Mouse (Mus musculus) liver, embryonic 13.5 days (tissue): Measurements from ENCODE around the gene Prss54. TPM values are rescaled to one million over a fixed set of nuclear protein-coding genes. Genes with fewer than 3 reads are reported as not detected.

Source experiments
- ATAC-seq: fragments of 200-750 bp; cut with Nextera tagmentation; 2 replicates; pipeline ENCODE4 v1.8.0; 2017; ENCODE audit warnings: low read depth, mild to moderate bottlenecking, moderate number of reproducible peaks, moderate library complexity
- DNase-seq: peaks from one replicate; pipeline ENCODE4 v3.0.0; 2022
- H3K27ac ChIP-seq: fragments of 300-500 bp; sonication (generic); 2 replicates; pipeline ENCODE4 v1.5.1; 2015; ENCODE audit warnings: moderate library complexity, mild to moderate bottlenecking, inconsistent platforms
- H3K27me3 ChIP-seq: fragments of 300-500 bp; sonication (generic); 2 replicates; pipeline ENCODE4 v1.6.1; 2015; ENCODE audit warnings: mild to moderate bottlenecking, inconsistent platforms
- H3K36me3 ChIP-seq: fragments of 300-500 bp; sonication (generic); 2 replicates; pipeline ENCODE4 v1.6.1; 2015; ENCODE audit warnings: mild to moderate bottlenecking, inconsistent platforms
- H3K4me1 ChIP-seq: fragments of 300-500 bp; sonication (generic); replicated peaks from 2 replicates; pipeline ENCODE4 v1.6.1; 2015; ENCODE audit warnings: inconsistent platforms
- H3K4me2 ChIP-seq: fragments of 300-500 bp; sonication (generic); 2 replicates; pipeline ENCODE4 v1.6.1; 2015; ENCODE audit warnings: inconsistent platforms, mild to moderate bottlenecking, moderate library complexity
- H3K4me3 ChIP-seq: fragments of 300-500 bp; sonication (generic); replicated peaks from 2 replicates; pipeline ENCODE4 v1.5.1; 2015; ENCODE audit warnings: mild to moderate bottlenecking, inconsistent platforms
- H3K9ac ChIP-seq: fragments of 300-500 bp; sonication (generic); 2 replicates; pipeline ENCODE4 v1.6.1; 2015; ENCODE audit warnings: mild to moderate bottlenecking, inconsistent platforms
- H3K9me3 ChIP-seq: fragments of 300-500 bp; sonication (generic); replicated peaks from 2 replicates; pipeline ENCODE4 v1.6.1; 2016; ENCODE audit warnings: inconsistent platforms
- WGBS: fragments of 180-500 bp; shearing (Covaris S2); methylation state at CpG from one replicate; pipeline ENCODE4 v1.1.7; 2015; ENCODE audit not compliant: insufficient replicate concordance; 5-methylcytosine and 5-hydroxymethylcytosine counted together
- polyA plus RNA-seq: library from polyadenylated mRNA; unstranded; fragments of >200 nt; fragmentation: Nextera tagmentation; extraction: Ambion mirVana; gene quantifications from 2 replicates; pipeline ENCODE4 v1.2.1, GENCODE M21; 2015

Prss54 gene
- polyA plus RNA-seq, 1 experiment from 2014 or later = not detected

- Histone ChIP-seq H3K9ac (no peak overlapping the region), H3K36me3 (no peaks in the 10 kb centered on the region), H3K4me2 (no peak overlapping the region), H3K9me3 (no peaks in the 10 kb centered on the region), H3K4me3 (no peak overlapping the region), H3K4me1 (no peaks in the 10 kb centered on the region), H3K27ac (no peak overlapping the region), H3K27me3 (peaks cover 2% of the 10 kb centered on the region; the same call in 1 of the 2 replicates)
- no peak for ATAC-seq
- WGBS = 74% methylated on average over 10 of the region's 10 CpGs
- DNase-seq = no peak
Measured at GRCm38 (mm10) chr8:95528194-95528593, 47.9 kb downstream of the Prss54 start.

- Histone ChIP-seq H3K27ac (no peak overlapping the region), H3K9me3 (no peaks in the 10 kb centered on the region), H3K36me3 (no peaks in the 10 kb centered on the region), H3K27me3 (no peaks in the 10 kb centered on the region; the same call in 1 of the 2 replicates), H3K4me2 (no peak overlapping the region), H3K4me1 (no peaks in the 10 kb centered on the region), H3K9ac (no peak overlapping the region), H3K4me3 (no peak overlapping the region)
- no peak for ATAC-seq
- 59% methylated on average over 4 of the region's 4 CpGs for WGBS
- no peak for DNase-seq
Measured at GRCm38 (mm10) chr8:95523991-95524390, 52.1 kb downstream of the Prss54 start.

GRCm38 (mm10) chr8:95516928-95517327 lies 59.2 kb downstream of the Prss54 start:
- no peaks in the 10 kb centered on the region for H3K27me3 ChIP-seq
- H3K4me2 ChIP-seq = no peak overlapping the region
- no peaks in the 10 kb centered on the region for H3K36me3 ChIP-seq
- ATAC-seq (no peak), DNase-seq (no peak)
- no peak overlapping the region for H3K4me3 ChIP-seq
- no peak overlapping the region for H3K27ac ChIP-seq
- H3K9me3 ChIP-seq = no peaks in the 10 kb centered on the region
- 62% methylated on average over 6 of the region's 6 CpGs for WGBS
- H3K4me1 ChIP-seq = no peaks in the 10 kb centered on the region
- H3K9ac ChIP-seq = no peak overlapping the region

GRCm38 (mm10) chr8:95513219-95513618 lies 62.9 kb downstream of the Prss54 start:
- Histone ChIP-seq H3K27ac (no peak overlapping the region), H3K9ac (no peak overlapping the region), H3K36me3 (no peaks in the 10 kb centered on the region), H3K4me3 (no peak overlapping the region), H3K4me1 (no peaks in the 10 kb centered on the region), H3K27me3 (no peaks in the 10 kb centered on the region), H3K4me2 (no peak overlapping the region), H3K9me3 (no peaks in the 10 kb centered on the region)
- WGBS = 63% methylated on average over 4 of the region's 4 CpGs
- DNase-seq = no peak
- no peak for ATAC-seq

GRCm38 (mm10) chr8:95512257-95512656 lies 63.9 kb downstream of the Prss54 start:
- Histone ChIP-seq H3K9ac (no peak overlapping the region), H3K9me3 (no peaks in the 10 kb centered on the region), H3K4me3 (no peak overlapping the region), H3K27ac (no peak overlapping the region), H3K4me2 (no peak overlapping the region), H3K4me1 (no peaks in the 10 kb centered on the region), H3K27me3 (no peaks in the 10 kb centered on the region), H3K36me3 (no peaks in the 10 kb centered on the region)
- DNase-seq = no peak
- WGBS = 65% methylated on average over 4 of the region's 4 CpGs
- no peak for ATAC-seq

Other genes with a start within 250 kb of the Prss54 start
- gene Zfp319, start 244.4 kb downstream of the Prss54 start, polyA plus RNA-seq = 0.78 and 1.2 TPM in 2 replicates
- gene Usb1, start 244.1 kb downstream of the Prss54 start, polyA plus RNA-seq = 13.0 and 15.2 TPM in 2 replicates
- gene Mmp15, start 224.1 kb downstream of the Prss54 start, polyA plus RNA-seq = 0.86 and 1.1 TPM in 2 replicates
- gene Cfap20, start 141.5 kb downstream of the Prss54 start, polyA plus RNA-seq = 41.2 TPM in 2 replicates
- 4.9 and 6.2 TPM in 2 replicates for gene Csnk2a2, start 86.3 kb downstream of the Prss54 start, polyA plus RNA-seq
- not detected in 2 replicates for gene Ccdc113, start 42.3 kb downstream of the Prss54 start, polyA plus RNA-seq
- 11.2 and 13.2 TPM in 2 replicates for gene Gins3, start 57.1 kb upstream of the Prss54 start, polyA plus RNA-seq
- gene Ndrg4, start 100.6 kb upstream of the Prss54 start, polyA plus RNA-seq = 1.6 and 1.7 TPM in 2 replicates
- gene Setd6, start 139.5 kb upstream of the Prss54 start, polyA plus RNA-seq = 22.8 and 23.1 TPM in 2 replicates
- gene Cnot1, start 231.1 kb upstream of the Prss54 start, polyA plus RNA-seq = 24.5 and 30.6 TPM in 2 replicates
- 295 and 356 TPM in 2 replicates for gene Sap18b, start 249.0 kb upstream of the Prss54 start, polyA plus RNA-seq